Mouse (Mus musculus): ENCODE data around the gene Ppp1r14a.
A peak's percentile ranks its signal among the peaks of the same experiment; 100 is the strongest.

- TF ChIP-seq CTCF (IDR thresholded peaks at IDR 0.05; ENCODE audit: low read depth): peak; percentile 50
- no peak for TF ChIP-seq EP300 (optimal IDR thresholded peaks at IDR 0.05)
These were observed 46.2 kb downstream of the Ppp1r14a start for GRCm38 (mm10) chr7:29335276-29335675.

Measured in stomach, postnatal 0 days (tissue).